Mouse (Mus musculus) kidney, adult 2 months (tissue): Measurements from ENCODE around the gene Tpbg. TPM values are rescaled to one million over a fixed set of nuclear protein-coding genes. Genes with fewer than 3 reads are reported as not detected.
"Not testable (repeated sequence)": the region's sequence is repeated elsewhere in the genome, so short reads cannot be mapped to it uniquely, and the experiment has no call there.

ENCODE experiments used
- DNase-seq: peaks from one replicate; pipeline ENCODE4 v3.0.0; 2021
- H3K27ac ChIP-seq: fragments of 200-500 bp; 2 replicates; pipeline ENCODE4 v1.5.1; 2012; ENCODE audit warnings: low read depth, low read length, control low read depth, inconsistent platforms; ENCODE audit not compliant: insufficient read depth
- H3K27me3 ChIP-seq: fragments of 200-500 bp; replicated peaks from 2 replicates; pipeline ENCODE4 v1.6.1; 2012; ENCODE audit warnings: mild to moderate bottlenecking, moderate library complexity, low read length, inconsistent platforms; ENCODE audit not compliant: control insufficient read depth, insufficient read depth
- H3K36me3 ChIP-seq: fragments of 200-500 bp; 2 replicates; pipeline ENCODE4 v1.6.1; 2012; ENCODE audit warnings: mild to moderate bottlenecking, moderate library complexity, low read length, inconsistent platforms; ENCODE audit not compliant: control insufficient read depth, insufficient read depth
- H3K4me1 ChIP-seq: fragments of 200-500 bp; 2 replicates; pipeline ENCODE4 v1.6.1; 2011; ENCODE audit warnings: low read length; ENCODE audit not compliant: control insufficient read depth, insufficient read depth
- H3K4me3 ChIP-seq: fragments of 200-500 bp; 2 replicates; pipeline ENCODE4 v1.5.1; 2011; ENCODE audit warnings: mild to moderate bottlenecking, low read depth, low read length, control low read depth; ENCODE audit not compliant: insufficient read depth
- CTCF ChIP-seq: fragments of 200-500 bp; conservative IDR thresholded peaks from 2 replicates; pipeline ENCODE4 v1.5.1; 2011; ENCODE audit warnings: low read depth, mild to moderate bottlenecking, control low read depth, low read length, moderate library complexity, mixed read lengths; ENCODE audit not compliant: insufficient read depth, insufficient read length
- POLR2A ChIP-seq: fragments of 200-500 bp; IDR thresholded peaks from one replicate; pipeline ENCODE4 v1.6.1; 2011; ENCODE audit warnings: low read depth, low read length, control low read depth
- WGBS: fragments of 180-500 bp; shearing (Covaris S2); methylation state at CpG from one replicate; pipeline ENCODE4 v1.1.7; 2018; 5-methylcytosine and 5-hydroxymethylcytosine counted together
- polyA plus RNA-seq: library from polyadenylated mRNA; depleted of rRNA; stranded (reverse); fragments of >200 nt; gene quantifications from 2 replicates; pipeline ENCODE4 v1.2.3, GENCODE M21; 2012; rRNA removed

The Tpbg gene
- polyA plus RNA-seq: 1.1 and 2.1 TPM in 2 replicates

DNA sequence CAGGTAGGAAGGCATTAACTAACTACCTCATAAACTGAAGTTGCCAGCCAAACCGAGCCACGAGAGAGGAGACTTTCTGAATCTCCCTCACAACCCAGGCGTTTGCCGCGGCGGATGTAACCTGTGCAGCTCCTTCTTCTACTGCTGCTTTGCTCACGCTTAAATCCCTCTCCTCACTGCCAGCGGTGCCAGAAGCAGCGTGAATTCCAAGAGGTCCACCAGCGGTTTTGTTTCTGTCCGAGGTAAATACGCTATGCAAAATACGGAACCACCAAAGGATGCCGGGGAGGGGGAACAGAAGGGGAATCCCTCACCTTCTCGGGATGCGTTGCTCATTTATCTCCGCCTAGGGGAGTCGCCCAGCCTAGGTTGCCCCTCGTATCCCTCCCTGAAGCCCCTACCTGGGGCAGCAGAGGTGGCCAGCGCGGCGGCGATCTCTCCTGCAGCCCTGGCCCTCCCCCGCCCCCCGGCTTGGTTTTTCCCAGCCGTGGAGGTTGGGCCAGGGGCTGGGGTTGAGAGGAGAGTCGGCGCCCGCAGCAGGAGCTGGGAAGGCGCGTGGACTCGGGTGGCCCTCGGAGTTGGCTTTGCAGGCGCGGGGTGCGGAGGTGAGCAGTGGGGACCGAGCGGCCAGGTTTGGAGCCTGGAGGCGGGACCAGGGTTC is at the start of gene Tpbg:
TSS of gene Tpbg (plus strand) at position 30 of the 661 bp plus-strand sequence.
- no peak within 1 kb of the TSS for H3K27ac ChIP-seq
- peak; percentile 20 for DNase-seq
- no peaks in the 10 kb centered on the region for H3K4me1 ChIP-seq
- under 1% methylated on average over 39 of the region's 39 CpGs for WGBS
- TF ChIP-seq POLR2A: no peak
- TF ChIP-seq CTCF: no peak
- H3K27me3 ChIP-seq: no peaks in the 10 kb centered on the region; the same call in 1 of the 2 replicates
- H3K4me3 ChIP-seq: peak within 1 kb of the TSS; percentile 65
- H3K36me3 ChIP-seq: no peaks in the 10 kb centered on the region

DNA sequence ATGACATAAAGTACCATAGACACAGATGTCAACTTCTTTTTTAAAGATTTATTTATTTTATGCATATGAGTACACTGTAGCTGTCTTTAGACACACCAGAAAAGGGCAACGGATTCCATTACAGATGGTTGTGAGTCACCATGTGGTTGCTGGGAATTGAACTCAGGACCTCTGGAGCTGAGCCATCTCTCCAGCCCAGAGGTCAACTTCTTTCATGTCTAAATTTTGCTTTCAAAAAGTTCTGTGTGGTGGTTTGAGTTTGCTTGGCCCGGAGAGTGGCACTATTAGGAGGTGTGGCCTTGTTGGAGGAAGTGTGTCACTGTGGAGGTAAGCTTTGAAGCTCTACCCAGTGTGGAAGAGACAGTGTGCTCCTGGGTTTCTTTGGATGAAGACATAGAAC is 40.2 kb upstream of the Tpbg start:
- H3K36me3 ChIP-seq, H3K4me3 ChIP-seq, H3K27ac ChIP-seq, H3K4me1 ChIP-seq, H3K27me3 ChIP-seq, DNase-seq: not testable (repeated sequence)
- 83% methylated on average over 2 of the region's 2 CpGs for WGBS

DNA sequence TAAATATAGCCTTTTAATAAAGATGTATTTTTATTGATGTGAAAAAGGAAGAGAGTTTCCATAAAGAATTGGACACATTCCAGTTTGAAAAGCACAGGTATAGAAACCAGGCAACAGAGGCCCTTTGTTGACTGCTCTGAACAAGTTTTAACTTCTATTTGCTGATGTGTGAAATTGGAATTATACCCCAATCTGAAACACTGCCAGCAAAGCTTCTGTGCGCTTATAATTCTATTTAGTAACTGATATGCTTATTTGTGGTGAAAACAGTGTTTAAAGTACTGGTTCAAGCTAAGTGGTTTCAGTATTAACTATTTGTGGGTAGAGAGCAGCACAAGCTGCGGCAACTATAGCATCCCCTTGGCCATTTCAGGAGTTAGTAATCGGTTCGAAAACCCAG is 39.6 kb upstream of the Tpbg start:
- 87% methylated on average over 4 of the region's 4 CpGs for WGBS
- Histone ChIP-seq H3K27ac (no peak overlapping the region), H3K4me1 (no peaks in the 10 kb centered on the region), H3K36me3 (no peaks in the 10 kb centered on the region), H3K4me3 (no peak overlapping the region), H3K27me3 (no peaks in the 10 kb centered on the region)
- TF ChIP-seq POLR2A (no peak), CTCF (no peak)
- no peak for DNase-seq

DNA sequence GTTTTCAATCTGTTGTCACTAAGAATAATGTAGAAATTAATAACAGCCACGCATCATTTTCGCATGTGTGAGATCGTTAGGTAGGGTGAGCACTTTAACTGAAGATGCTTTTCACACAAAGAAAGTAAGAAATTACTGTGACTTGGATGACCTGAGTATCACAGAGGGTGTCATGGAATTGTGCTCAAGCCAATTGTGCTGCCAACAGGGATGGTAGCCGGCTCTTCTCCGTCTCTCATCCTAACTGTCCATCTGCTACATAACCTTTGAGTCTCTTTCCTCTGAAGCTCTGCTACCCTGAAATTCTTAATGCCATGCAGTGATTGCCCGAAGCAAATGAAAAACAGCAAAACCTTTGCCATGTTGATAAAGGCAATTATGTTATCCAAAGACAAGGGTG is 35.8 kb upstream of the Tpbg start:
- no peaks in the 10 kb centered on the region for H3K4me1 ChIP-seq
- 92% methylated on average over 6 of the region's 6 CpGs for WGBS
- H3K27ac ChIP-seq: no peak overlapping the region
- no peak for DNase-seq
- H3K27me3 ChIP-seq: no peaks in the 10 kb centered on the region
- no peak for TF ChIP-seq POLR2A
- H3K4me3 ChIP-seq: no peak overlapping the region
- H3K36me3 ChIP-seq: no peaks in the 10 kb centered on the region

DNA sequence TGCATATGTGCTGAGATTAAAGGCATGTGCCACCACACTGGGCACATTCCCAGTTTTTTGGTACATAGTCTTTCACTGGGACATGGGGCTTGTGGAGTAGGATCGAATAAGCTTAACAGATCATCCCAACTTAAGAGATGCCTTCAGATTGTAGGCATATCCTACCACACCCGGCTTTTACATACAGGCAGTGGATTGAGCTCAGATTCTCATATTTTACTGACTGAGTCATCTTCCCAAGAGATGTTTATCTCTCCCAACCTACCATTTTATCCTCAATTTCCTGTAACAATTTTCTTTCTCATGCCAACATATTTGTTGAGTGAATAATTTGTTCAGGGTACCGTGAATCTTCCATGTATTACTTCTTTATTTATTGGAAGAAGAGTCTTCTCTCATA is 32.9 kb upstream of the Tpbg start:
- no peaks in the 10 kb centered on the region for H3K4me1 ChIP-seq
- no peak overlapping the region for H3K4me3 ChIP-seq
- DNase-seq: no peak
- TF ChIP-seq CTCF (no peak), POLR2A (no peak)
- no peaks in the 10 kb centered on the region for H3K36me3 ChIP-seq
- no peak overlapping the region for H3K27ac ChIP-seq
- no peaks in the 10 kb centered on the region for H3K27me3 ChIP-seq
- 89% methylated on average over 3 of the region's 3 CpGs for WGBS

DNA sequence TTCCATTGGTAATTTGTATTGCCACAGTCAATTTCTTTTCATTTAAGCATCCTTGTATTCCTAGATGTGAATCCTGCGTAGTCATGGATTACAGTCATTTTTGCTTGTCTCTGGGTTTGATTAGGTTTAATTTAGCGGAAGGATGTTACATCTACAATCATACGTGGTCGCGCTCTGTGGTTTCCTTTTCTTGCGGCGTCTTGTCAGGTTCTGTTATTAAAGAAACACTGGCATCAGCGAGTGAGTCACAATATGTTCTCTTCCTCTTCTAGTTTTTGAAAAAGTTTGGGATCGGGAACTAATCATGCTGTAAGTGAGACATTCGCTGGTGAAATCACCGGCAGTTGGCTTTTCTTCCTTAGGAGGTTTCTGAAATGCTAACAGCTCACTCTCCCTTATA is 21.4 kb upstream of the Tpbg start:
- Histone ChIP-seq H3K36me3 (no peaks in the 10 kb centered on the region), H3K27me3 (no peaks in the 10 kb centered on the region), H3K27ac (no peak overlapping the region), H3K4me1 (no peaks in the 10 kb centered on the region), H3K4me3 (no peak overlapping the region)
- 90% methylated on average over 11 of the region's 11 CpGs for WGBS
- DNase-seq: no peak
- no peak for TF ChIP-seq POLR2A
- no peak for TF ChIP-seq CTCF

DNA sequence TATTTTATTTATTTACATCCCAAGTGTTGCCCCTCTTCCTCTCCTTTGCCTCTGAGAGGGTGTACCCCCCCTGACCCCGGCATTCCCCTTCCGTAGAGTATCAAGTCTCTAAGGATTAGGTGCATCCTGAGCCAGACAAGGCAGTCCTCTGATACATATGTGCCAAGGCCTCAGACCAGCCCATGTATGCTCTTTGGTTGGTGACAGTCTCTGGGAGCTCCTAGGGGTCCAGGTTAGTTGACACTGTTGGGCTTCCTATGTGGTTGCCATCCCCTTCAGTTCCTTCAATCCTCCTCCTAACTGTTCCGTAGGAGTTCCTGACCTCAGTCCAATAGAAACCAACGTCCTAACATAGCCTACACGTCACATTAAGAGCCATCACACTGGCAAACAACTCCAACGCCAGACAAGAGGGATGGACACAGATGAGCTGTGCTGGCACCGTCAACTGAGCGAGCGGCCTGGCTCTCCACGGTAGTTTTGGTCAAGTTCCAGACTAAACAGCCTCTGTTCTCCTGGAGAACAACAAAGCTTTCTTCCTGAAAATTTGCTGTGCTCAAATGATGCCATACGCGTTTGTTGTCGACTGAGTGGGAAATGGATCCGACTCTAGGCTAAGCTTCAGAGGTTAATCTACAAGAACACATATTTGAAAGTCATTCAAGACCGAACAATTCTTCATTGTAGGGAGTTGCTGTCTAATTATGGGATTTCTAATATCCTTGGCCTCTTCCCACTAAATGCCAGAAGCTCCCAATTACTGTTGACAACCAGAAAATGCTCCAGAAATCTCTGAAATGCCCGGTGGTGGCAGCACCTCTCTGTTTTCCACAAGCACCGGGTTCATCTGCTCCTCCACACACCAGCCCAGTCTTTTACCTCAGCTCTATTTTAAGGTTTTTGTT is 6.4 kb upstream of the Tpbg start:
- no peak overlapping the region for H3K4me3 ChIP-seq
- no peaks in the 10 kb centered on the region for H3K36me3 ChIP-seq
- no peak overlapping the region for H3K27ac ChIP-seq
- no peaks in the 10 kb centered on the region for H3K27me3 ChIP-seq
- TF ChIP-seq POLR2A: no peak
- TF ChIP-seq CTCF: no peak
- no peaks in the 10 kb centered on the region for H3K4me1 ChIP-seq
- DNase-seq: no peak
- 81% methylated on average over 17 of the region's 17 CpGs for WGBS
